Mouse (Mus musculus): ENCODE results near the gene Nedd9.

DNA sequence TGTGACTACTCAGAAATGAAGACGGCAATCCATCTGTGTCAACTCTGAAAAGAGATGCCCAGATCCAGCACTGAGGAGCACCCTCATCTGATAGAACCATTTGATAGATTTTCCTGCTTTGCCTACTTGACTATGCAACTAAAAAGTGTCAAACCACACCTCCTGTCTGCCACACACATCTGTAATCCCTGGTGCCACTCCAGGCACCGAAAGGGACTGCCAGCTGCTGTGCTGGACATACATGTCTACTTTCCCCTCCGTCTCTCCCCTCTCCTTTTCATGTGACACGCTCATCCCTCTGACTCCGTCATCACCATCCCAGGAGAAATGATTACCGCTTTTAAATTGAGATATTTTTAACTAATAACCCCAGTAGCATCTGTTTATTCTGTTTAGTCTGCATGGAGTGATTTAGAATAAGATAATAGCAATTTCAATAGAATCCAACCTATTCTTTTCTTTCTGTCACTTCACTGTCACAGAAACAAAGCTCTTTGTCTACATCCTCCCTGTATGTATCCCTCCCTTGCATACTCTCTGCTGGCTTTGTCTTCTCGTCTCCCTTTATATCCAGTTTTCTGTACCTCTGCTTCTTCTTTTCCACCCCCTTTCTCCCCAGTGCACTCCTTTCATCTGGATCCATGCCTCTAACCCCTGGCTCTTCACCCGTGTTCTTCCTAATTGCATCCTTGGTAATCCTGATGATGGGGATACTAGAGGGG is 5.0 kb upstream of the Nedd9 start:
- TF ChIP-seq GATA1 (IDR thresholded peaks at IDR 0.05; ENCODE audit: borderline replicate concordance, low read length) (no peak), FLI1 (IDR thresholded peaks at IDR 0.05; ENCODE audit: low read length) (no peak)

All from megakaryocyte, embryonic 14.5 days (primary cell).